Mouse (Mus musculus) thymus, adult 2 months (tissue): ENCODE measurements around the gene Izumo4. TPM values are rescaled to one million over a fixed set of nuclear protein-coding genes. Genes with fewer than 3 reads are reported as not detected.

Source experiments
- DNase-seq: peaks from one replicate; pipeline ENCODE4 v3.0.0; 2021
- H3K27ac ChIP-seq: fragments of 200-500 bp; 2 replicates; pipeline ENCODE4 v1.5.1; 2012; ENCODE audit warnings: low read length, control low read depth; ENCODE audit not compliant: control insufficient read depth, insufficient read depth
- H3K27me3 ChIP-seq: fragments of 200-500 bp; 2 replicates; pipeline ENCODE4 v1.6.1; 2012; ENCODE audit warnings: mild to moderate bottlenecking, low read length, moderate library complexity, mixed read lengths; ENCODE audit not compliant: control insufficient read depth, insufficient read depth
- H3K36me3 ChIP-seq: fragments of 200-500 bp; 2 replicates; pipeline ENCODE4 v1.6.1; 2012; ENCODE audit warnings: mild to moderate bottlenecking, low read length, moderate library complexity; ENCODE audit not compliant: control insufficient read depth, insufficient read depth
- H3K4me1 ChIP-seq: fragments of 200-500 bp; replicated peaks from 2 replicates; pipeline ENCODE4 v1.6.1; 2012; ENCODE audit warnings: low read length; ENCODE audit not compliant: control insufficient read depth, insufficient read depth
- H3K4me3 ChIP-seq: fragments of 200-500 bp; 2 replicates; pipeline ENCODE4 v1.5.1; 2012; ENCODE audit warnings: mild to moderate bottlenecking, low read length, control low read depth, moderate library complexity; ENCODE audit not compliant: control insufficient read depth, insufficient read depth
- CTCF ChIP-seq: fragments of 200-500 bp; IDR thresholded peaks from 2 replicates; pipeline ENCODE4 v1.5.1; 2012; ENCODE audit warnings: mild to moderate bottlenecking, control low read depth, low read length, moderate library complexity, borderline replicate concordance; ENCODE audit not compliant: control insufficient read depth, poor library complexity, insufficient read depth; ENCODE audit errors: extremely low read depth
- POLR2A ChIP-seq: fragments of 200-500 bp; IDR thresholded peaks from 2 replicates; pipeline ENCODE4 v1.6.1; 2012; ENCODE audit warnings: mild to moderate bottlenecking, low read length, control low read depth, moderate library complexity; ENCODE audit not compliant: control insufficient read depth, poor library complexity, insufficient read depth; ENCODE audit errors: extremely low read depth
- WGBS: fragments of 180-500 bp; shearing (Covaris S2); methylation state at CpG from one replicate; pipeline ENCODE4 v1.1.7; 2018; 5-methylcytosine and 5-hydroxymethylcytosine counted together
- polyA plus RNA-seq: library from polyadenylated mRNA; depleted of rRNA; stranded (reverse); fragments of >200 nt; gene quantifications from 2 replicates; pipeline ENCODE4 v1.2.3, GENCODE M21; 2012; rRNA removed

Izumo4 gene
- polyA plus RNA-seq, 1 experiment, result 66.9 TPM

DNA sequence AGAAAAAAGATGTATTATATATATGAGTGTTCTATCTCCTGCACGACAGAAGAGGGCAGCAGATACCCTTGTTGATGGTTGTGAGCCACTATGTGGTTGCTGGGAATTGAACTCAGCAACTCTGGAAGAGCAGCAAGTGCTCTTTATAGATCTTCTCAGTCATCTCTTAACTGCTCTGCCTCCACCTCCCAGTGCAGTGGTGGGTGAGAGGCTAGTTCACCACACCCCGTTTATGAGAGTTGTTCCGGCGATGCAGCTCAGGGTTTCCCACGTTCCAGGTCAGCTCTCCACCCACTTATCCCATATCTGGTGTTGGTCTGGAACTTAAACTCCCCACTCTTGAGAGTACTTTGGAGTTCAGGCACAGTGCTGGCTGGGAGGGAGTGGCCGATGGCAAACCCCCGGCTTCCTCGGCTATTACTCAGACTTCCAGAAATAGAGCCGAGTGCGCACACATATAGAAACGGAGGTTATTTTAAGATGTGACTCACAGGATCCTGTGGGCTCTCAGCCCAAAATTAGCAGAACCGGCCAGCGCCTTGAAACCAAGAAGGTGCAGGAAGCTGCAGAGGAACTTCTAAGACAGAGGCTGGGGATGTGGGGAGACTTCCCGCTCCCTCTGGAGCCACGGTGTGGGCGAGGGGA is 49.3 kb downstream of the Izumo4 start:
- WGBS, result 1% methylated on average over 16 of the region's 16 CpGs
- no peak overlapping the region for H3K4me3 ChIP-seq

DNA sequence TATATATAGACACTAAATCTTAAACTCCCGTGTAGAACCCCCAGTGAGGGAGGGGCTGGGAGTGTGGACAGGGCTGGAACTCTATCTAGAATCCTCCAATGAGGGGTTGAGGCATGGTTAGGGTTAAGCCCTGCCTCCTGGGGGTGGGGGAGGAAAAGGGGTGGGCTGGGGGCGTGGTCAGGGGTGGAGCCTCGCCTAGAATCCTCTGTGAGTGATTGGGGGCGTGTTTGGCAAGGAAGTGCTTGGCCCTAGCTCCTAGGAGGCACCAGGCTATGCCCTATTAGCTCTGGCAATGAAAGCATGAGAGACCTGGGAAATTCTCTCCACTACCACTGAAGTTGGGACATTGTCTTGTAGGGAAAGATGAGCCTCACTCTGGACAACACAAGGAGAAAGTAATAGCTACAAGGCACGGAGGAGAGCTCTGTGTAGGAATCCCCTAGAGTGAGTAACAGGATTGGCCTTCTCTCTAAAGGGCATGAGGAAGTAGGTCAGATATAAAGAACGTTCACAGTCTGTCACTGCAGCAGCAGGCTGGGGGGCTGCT is 50.2 kb downstream of the Izumo4 start:
- peak; percentile 59 for DNase-seq
- 5% methylated on average over 6 of the region's 6 CpGs for WGBS
- no peak overlapping the region for H3K4me3 ChIP-seq
- no peak for TF ChIP-seq POLR2A
- no peak for TF ChIP-seq CTCF
- no peak overlapping the region for H3K27ac ChIP-seq
- no peaks in the 10 kb centered on the region for H3K27me3 ChIP-seq
- peaks cover 29% of the 10 kb centered on the region for H3K4me1 ChIP-seq
- H3K36me3 ChIP-seq, result no peaks in the 10 kb centered on the region

More for the DNA sequence above, 49.3 kb downstream of the Izumo4 start:
- no peak overlapping the region for H3K27ac ChIP-seq
- no peaks in the 10 kb centered on the region for H3K27me3 ChIP-seq
- H3K36me3 ChIP-seq, result no peaks in the 10 kb centered on the region
- TF ChIP-seq POLR2A, result no peak
- peaks cover 21% of the 10 kb centered on the region for H3K4me1 ChIP-seq
- DNase-seq, result peak; percentile 28

DNA sequence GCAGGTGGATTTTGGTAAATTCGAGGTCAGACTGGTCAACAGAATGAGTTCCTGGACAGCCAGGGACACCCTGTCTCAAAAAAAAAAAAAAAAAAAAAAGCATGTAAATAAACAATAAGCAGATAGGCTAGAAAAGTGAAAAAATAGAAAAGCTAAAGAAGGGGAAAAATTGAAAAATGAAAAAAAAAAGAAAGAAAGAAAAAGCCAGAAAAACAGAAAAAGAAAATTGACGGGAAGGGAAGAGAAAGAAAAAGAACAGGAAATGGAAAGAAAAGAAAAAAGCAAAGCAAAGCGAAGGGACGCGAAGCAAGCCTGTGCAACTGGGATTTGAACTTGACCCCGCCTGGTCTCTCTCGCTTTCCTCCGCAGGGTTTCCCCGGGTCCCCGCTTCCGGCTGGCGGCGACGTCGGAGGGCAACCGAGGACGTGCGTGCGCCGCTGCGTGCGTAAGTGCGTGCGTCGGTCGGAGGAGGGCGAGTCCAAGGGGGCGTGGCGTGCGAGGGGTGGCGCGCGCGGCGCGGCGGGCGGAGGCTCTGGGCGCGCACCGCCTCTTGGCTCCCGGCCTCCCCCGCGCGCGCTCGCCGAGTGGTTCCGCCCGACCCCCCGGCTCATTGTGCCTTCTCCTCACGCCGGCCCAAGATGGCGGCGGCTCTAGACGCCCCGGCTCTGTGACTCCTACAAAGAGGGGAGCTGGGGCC is 52.8 kb downstream of the Izumo4 start, which contains the start of gene Dot1l:
TSS of gene Dot1l (plus strand) at position 613 of the 697 bp plus-strand sequence.
- peak within 1 kb of the TSS; percentile 78 for H3K4me3 ChIP-seq
- DNase-seq, result peak; percentile 99
- no peaks in the 10 kb centered on the region for H3K27me3 ChIP-seq
- WGBS, result 1% methylated on average over 57 of the region's 57 CpGs
- TF ChIP-seq POLR2A (peak; percentile 48; the same call in 1 of the 2 replicates), CTCF (peak; percentile 68; the same call in 1 of the 2 replicates)
- H3K36me3 ChIP-seq, result no peaks in the 10 kb centered on the region
- no peak within 1 kb of the TSS for H3K27ac ChIP-seq
- peaks cover 39% of the 10 kb centered on the region for H3K4me1 ChIP-seq

Other genes starting within 250 kb of the Izumo4 start
- 0.03 and 0.10 TPM in 2 replicates for gene Onecut3, start 207.3 kb upstream of the Izumo4 start, polyA plus RNA-seq
- gene Atp8b3, start 163.1 kb upstream of the Izumo4 start, polyA plus RNA-seq, result 0.20 and 0.31 TPM in 2 replicates
- 188 and 209 TPM in 2 replicates for gene Rexo1, start 140.6 kb upstream of the Izumo4 start, polyA plus RNA-seq
- 31.0 and 46.9 TPM in 2 replicates for gene Klf16, start 124.9 kb upstream of the Izumo4 start, polyA plus RNA-seq
- gene Abhd17a, start 111.8 kb upstream of the Izumo4 start, polyA plus RNA-seq, result 310 and 359 TPM in 2 replicates
- gene Scamp4, start 99.3 kb upstream of the Izumo4 start, polyA plus RNA-seq, result 151 and 156 TPM in 2 replicates
- 42.9 and 48.2 TPM in 2 replicates for gene Adat3, start 99.3 kb upstream of the Izumo4 start, polyA plus RNA-seq
- 7.5 and 8.1 TPM in 2 replicates for gene Gm49322, start 96.2 kb upstream of the Izumo4 start, polyA plus RNA-seq
- 492 and 499 TPM in 2 replicates for gene Csnk1g2, start 79.3 kb upstream of the Izumo4 start, polyA plus RNA-seq
- 94.7 and 103 TPM in 2 replicates for gene Btbd2, start 45.1 kb upstream of the Izumo4 start, polyA plus RNA-seq
- gene Mknk2, start 24.1 kb upstream of the Izumo4 start, polyA plus RNA-seq, result 606 and 621 TPM in 2 replicates
- 252 and 261 TPM in 2 replicates for gene Mob3a, start 207 bp upstream of the Izumo4 start, polyA plus RNA-seq
- gene Ap3d1, start 40.1 kb downstream of the Izumo4 start, polyA plus RNA-seq, result 182 and 195 TPM in 2 replicates
- gene Dot1l, start 53.0 kb downstream of the Izumo4 start, polyA plus RNA-seq, result 121 and 155 TPM in 2 replicates
- 94.6 and 119 TPM in 2 replicates for gene Sf3a2, start 96.0 kb downstream of the Izumo4 start, polyA plus RNA-seq
- 142 and 153 TPM in 2 replicates for gene Plekhj1, start 96.4 kb downstream of the Izumo4 start, polyA plus RNA-seq
- 6.3 and 8.8 TPM in 2 replicates for gene Amh, start 103.1 kb downstream of the Izumo4 start, polyA plus RNA-seq
- gene Jsrp1, start 111.3 kb downstream of the Izumo4 start, polyA plus RNA-seq, result 0.24 TPM in 1 of 2 replicates, not detected in the other
- 1,706 and 1,988 TPM in 2 replicates for gene Oaz1, start 124.5 kb downstream of the Izumo4 start, polyA plus RNA-seq
- 0.10 and 1.0 TPM in 2 replicates for gene Lingo3, start 141.9 kb downstream of the Izumo4 start, polyA plus RNA-seq
- gene Lsm7, start 153.0 kb downstream of the Izumo4 start, polyA plus RNA-seq, result 187 and 242 TPM in 2 replicates
- gene Sppl2b, start 153.1 kb downstream of the Izumo4 start, polyA plus RNA-seq, result 153 and 167 TPM in 2 replicates
- gene Tmprss9, start 169.7 kb downstream of the Izumo4 start, polyA plus RNA-seq, result 0.23 and 0.28 TPM in 2 replicates
- 227 and 310 TPM in 2 replicates for gene Timm13, start 198.8 kb downstream of the Izumo4 start, polyA plus RNA-seq
- gene Lmnb2, start 216.1 kb downstream of the Izumo4 start, polyA plus RNA-seq, result 44.2 and 52.7 TPM in 2 replicates
- 36.2 and 53.2 TPM in 2 replicates for gene Gadd45b, start 227.9 kb downstream of the Izumo4 start, polyA plus RNA-seq